Mouse (Mus musculus) CD4-positive, CD25-positive, alpha-beta regulatory T cell, adult 4 months (primary cell): ENCODE results near the gene Gm21256. TPM values are rescaled to one million over a fixed set of nuclear protein-coding genes. Genes with fewer than 3 reads are reported as not detected.
"Not testable (repeated sequence)": the region's sequence is repeated elsewhere in the genome, so short reads cannot be mapped to it uniquely, and the experiment has no call there.

Experiments used
- ATAC-seq: one replicate; pipeline ENCODE4 v1.8.0; 2017
- polyA plus RNA-seq, 2 experiments: library from polyadenylated mRNA; unstranded; fragments of 100-300 nt; shearing (Covaris generic); gene quantifications; one replicate each; pipeline ENCODE4 v1.2.1; 2017

Gm21256 gene
- polyA plus RNA-seq, result not detected

GRCm38 (mm10) chrY:47450660-47451059 is at the start of gene Gm21256:
Gene Gm21256, plus strand, starts transcription at chrY:47450960.
- not testable (repeated sequence) for ATAC-seq

Other genes starting within 250 kb of the Gm21256 start
- gene Gm21170, start 240.1 kb downstream of the Gm21256 start, polyA plus RNA-seq, result not detected